Mouse (Mus musculus): ENCODE measurements around the gene Glo1.
A peak's percentile ranks its signal among the peaks of the same experiment; 100 is the strongest.

Glo1 gene

GRCm38 (mm10) chr17:30575941-30576773 is 50.5 kb downstream of the Glo1 start, which contains the start of gene Btbd9:
TSS of gene Btbd9 (minus strand) at chr17:30576488.
- DNase-seq, result peak; percentile 94

DNA sequence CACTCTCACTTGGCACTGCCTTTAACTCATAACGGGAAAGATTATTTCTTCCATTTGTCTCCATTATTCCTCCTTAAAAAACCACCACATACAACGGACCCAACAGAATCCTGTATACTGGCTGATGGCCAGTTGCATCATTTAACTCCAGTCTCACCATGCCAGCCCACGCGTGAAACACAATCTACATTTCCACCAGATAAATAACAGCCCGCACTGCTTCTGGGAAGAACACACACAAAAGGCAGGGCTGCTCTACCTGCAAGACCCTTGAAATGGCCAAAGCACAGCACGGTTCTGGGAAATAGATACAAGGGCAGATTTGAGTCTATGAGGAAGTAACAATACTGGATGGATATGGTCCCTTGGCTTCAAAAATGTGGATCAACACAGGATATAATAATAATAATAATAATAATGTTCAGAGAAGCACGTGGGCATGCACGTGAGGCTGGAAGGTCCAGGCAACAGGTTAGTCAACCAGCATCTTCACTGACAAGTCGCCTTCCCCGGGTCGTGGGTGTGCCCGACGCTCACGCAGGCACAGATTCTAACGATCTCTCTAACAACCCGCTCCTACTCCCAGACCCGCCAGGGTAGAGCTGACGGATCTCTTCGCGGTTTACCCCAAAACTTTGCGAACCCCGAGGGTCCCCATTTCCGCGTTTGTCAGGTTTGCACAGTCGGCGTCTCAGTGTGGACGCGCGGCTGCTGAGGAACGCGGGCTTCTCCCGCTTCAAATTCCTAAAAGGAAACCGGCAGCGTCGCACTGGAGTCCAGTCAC is 51.4 kb downstream of the Glo1 start:
- DNase-seq, result no peak

GRCm38 (mm10) chr17:30574783-30575075 is 51.9 kb downstream of the Glo1 start:
- DNase-seq, result no peak

DNA sequence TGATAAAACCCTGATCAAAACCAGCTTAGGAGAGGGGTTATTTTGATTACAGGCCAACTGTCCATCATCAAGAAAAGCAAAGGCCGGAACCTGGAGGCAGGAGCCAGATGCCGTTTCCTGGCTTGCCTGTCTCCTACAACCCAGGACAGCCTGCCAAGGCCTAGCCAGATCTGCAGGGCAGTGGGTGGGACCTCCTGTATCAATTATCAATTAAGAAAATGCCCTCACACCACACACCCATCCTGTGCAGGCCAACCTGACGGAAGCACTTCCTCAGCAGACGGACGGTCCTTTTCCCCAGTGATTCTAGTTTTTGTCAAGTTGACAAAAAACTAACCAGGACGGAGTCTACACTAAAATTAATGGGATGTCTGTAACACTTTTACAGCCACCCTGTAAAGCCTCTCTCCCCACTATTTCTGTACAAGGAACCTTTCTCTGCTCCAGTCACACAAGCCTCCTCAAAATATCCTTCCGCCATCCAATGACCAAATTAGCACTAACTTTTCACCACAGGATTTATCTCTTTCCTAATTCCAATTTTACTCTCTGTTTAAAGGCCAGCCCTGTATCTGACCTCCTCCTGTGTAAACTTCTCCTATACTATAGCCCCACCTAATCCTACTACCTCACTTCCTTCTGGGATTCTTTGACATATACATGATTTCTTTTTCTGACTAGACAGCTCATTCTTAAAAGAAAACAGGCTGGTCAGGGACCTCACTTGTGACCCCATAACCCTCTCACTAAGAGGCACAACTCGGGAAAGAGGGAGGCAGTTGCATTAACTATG is 52.5 kb downstream of the Glo1 start:
- no peak for DNase-seq

DNA sequence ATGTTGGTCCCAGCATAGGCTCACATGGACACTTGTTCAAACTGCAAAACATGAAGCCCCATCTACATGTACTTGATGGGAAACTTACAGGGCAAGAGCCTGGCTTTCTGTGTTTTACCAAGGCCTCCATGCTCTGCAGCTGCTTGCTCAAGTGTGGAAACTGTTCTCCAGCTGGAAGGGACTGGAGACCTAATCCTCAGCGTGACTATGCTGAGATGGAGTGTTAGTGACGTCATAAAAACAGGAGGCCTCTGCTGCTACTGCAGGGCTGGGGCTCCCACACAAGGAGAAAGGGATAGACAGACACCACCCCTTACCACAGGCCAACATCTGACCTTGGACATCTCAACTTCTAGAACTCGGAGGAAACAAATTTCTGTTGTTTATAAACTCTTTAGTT is 55.7 kb downstream of the Glo1 start:
- DNase-seq, result peak; percentile 18

- DNase-seq, result no peak
These were observed 56.5 kb downstream of the Glo1 start for GRCm38 (mm10) chr17:30570173-30570572.

DNA sequence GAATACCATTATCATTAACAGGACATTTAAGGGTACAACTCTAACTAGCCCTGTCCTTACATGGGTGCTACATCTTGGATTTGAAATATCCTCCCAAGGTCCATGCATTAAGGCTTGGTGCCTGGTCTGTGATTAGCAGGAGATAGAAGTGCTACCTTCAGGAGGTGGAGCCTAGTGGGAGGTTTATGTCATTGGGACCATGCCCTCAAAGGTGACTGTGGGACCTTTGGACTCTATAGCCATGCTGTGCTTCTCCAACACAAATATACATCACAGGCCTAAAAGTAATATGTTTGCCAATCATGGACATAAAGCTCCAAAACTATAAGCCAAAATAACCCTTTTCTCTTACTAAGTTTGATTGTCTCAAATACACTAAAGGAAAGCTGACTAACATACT is 58.2 kb downstream of the Glo1 start:
- no peak for DNase-seq

- DNase-seq, result no peak
These were observed 61.7 kb downstream of the Glo1 start for GRCm38 (mm10) chr17:30564971-30565370.

GRCm38 (mm10) chr17:30564407-30564806 is 62.3 kb downstream of the Glo1 start:
- DNase-seq, result no peak

- DNase-seq, result no peak
These were observed 63.1 kb downstream of the Glo1 start for GRCm38 (mm10) chr17:30563484-30564075.

- DNase-seq, result no peak
These were observed 63.9 kb downstream of the Glo1 start for GRCm38 (mm10) chr17:30562770-30563169.

DNA sequence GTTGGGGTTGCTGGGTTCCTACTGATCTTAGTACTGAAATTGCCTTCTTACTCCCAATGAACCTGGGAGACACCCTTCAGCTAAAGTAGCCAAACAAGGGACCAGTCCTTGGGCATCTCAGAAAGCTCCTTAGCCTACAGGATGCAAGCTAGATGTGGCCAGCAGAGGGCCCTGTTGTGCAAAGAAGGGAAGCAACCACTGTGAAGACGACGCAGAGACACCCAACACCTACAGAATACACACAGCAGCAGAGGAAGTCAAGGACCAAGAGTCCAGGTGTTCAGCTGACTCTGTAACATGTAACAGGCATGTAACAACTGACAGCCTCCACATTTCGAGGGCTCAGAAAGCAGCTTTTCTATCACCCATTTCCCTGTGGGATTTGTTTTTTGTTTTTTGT is 67.1 kb downstream of the Glo1 start:
- DNase-seq, result peak; percentile 64

- no peak for DNase-seq
These were observed 68.0 kb downstream of the Glo1 start for GRCm38 (mm10) chr17:30558623-30559022.

GRCm38 (mm10) chr17:30556512-30556911 is 70.2 kb downstream of the Glo1 start:
- no peak for DNase-seq

- DNase-seq, result no peak
These were observed 73.4 kb downstream of the Glo1 start for GRCm38 (mm10) chr17:30553027-30553937.

- DNase-seq, result no peak
These were observed 75.9 kb downstream of the Glo1 start for GRCm38 (mm10) chr17:30550774-30551107.

- no peak for DNase-seq
These were observed 76.5 kb downstream of the Glo1 start for GRCm38 (mm10) chr17:30549899-30550773.

DNA sequence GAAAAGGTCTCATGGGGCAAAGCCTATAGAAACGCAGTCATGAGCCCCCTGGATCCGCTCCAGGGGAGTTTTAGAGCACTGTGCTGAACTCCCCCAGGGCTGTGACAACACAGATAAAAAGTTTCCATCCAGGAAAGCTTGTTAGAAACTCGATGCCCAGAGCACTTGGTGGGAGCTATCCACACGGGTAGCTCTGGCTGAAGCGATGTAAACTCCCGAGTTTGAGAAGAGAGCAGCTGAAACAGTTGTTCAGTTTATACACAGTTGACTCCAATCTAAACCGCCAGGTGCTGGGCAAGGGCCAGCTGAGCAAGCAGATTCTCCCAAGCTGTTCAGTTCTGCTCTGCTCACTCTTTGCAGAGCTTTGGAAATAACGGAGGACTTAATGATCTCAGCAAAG is 87.6 kb downstream of the Glo1 start:
- no peak for DNase-seq

- no peak for DNase-seq
These were observed 90.0 kb downstream of the Glo1 start for GRCm38 (mm10) chr17:30536651-30537050.
